Mouse (Mus musculus) forelimb bud, embryonic 11.5 days (tissue): Measurements from ENCODE around the gene Dcakd.
A peak's percentile ranks its signal among the peaks of the same experiment; 100 is the strongest.

ENCODE experiments used
- DNase-seq: peaks from one replicate; pipeline ENCODE4 v3.0.0-alpha.2; 2012; ENCODE audit warnings: low read depth, low spot score

Gene Dcakd

GRCm38 (mm10) chr11:103046286-103046685 is 18.2 kb upstream of the Dcakd start:
- no peak for DNase-seq

GRCm38 (mm10) chr11:103043982-103044381 is 15.8 kb upstream of the Dcakd start:
- no peak for DNase-seq

- no peak for DNase-seq
These were observed 14.7 kb upstream of the Dcakd start for GRCm38 (mm10) chr11:103042828-103043227.

- DNase-seq = no peak
These were observed 9.9 kb upstream of the Dcakd start for GRCm38 (mm10) chr11:103038037-103038436.

GRCm38 (mm10) chr11:103036881-103037465 is 8.8 kb upstream of the Dcakd start:
- no peak for DNase-seq

- DNase-seq = no peak
These were observed 6.9 kb upstream of the Dcakd start for GRCm38 (mm10) chr11:103035007-103035406.

GRCm38 (mm10) chr11:103033030-103033429 is 4.9 kb upstream of the Dcakd start:
- no peak for DNase-seq

GRCm38 (mm10) chr11:103027570-103028175 is 460 bp downstream of the Dcakd start:
- DNase-seq = no peak

- no peak for DNase-seq
These were observed 1.2 kb downstream of the Dcakd start for GRCm38 (mm10) chr11:103026901-103027300.

- no peak for DNase-seq
These were observed 4.2 kb downstream of the Dcakd start for GRCm38 (mm10) chr11:103023974-103024373.

GRCm38 (mm10) chr11:103020713-103021335 is 7.3 kb downstream of the Dcakd start:
- no peak for DNase-seq

GRCm38 (mm10) chr11:103019325-103019724 is 8.8 kb downstream of the Dcakd start:
- peak; percentile 31 for DNase-seq

- DNase-seq = no peak
These were observed 9.3 kb downstream of the Dcakd start for GRCm38 (mm10) chr11:103018860-103019259.

GRCm38 (mm10) chr11:103017661-103018060 is 10.5 kb downstream of the Dcakd start:
- DNase-seq = no peak

- DNase-seq = peak; percentile 93
These were observed 11.2 kb downstream of the Dcakd start for GRCm38 (mm10) chr11:103016930-103017329.

- DNase-seq = no peak
These were observed 12.0 kb downstream of the Dcakd start for GRCm38 (mm10) chr11:103015881-103016825.

- DNase-seq = no peak
These were observed 17.0 kb downstream of the Dcakd start for GRCm38 (mm10) chr11:103011206-103011497.

- no peak for DNase-seq
These were observed 17.5 kb downstream of the Dcakd start for GRCm38 (mm10) chr11:103010454-103011205.

GRCm38 (mm10) chr11:103009208-103009607 is 18.9 kb downstream of the Dcakd start:
- no peak for DNase-seq

- no peak for DNase-seq
These were observed 19.6 kb downstream of the Dcakd start for GRCm38 (mm10) chr11:103008558-103008957.

- DNase-seq = no peak
These were observed 21.2 kb downstream of the Dcakd start for GRCm38 (mm10) chr11:103007001-103007340.
